Mouse (Mus musculus) CD4-positive, CD25-positive, alpha-beta regulatory T cell, adult 4 months (primary cell): ENCODE results near the gene Pepd. TPM values are rescaled to one million over a fixed set of nuclear protein-coding genes. Genes with fewer than 3 reads are reported as not detected.

ENCODE experiments used
- ATAC-seq: one replicate; pipeline ENCODE4 v1.8.0; 2017
- polyA plus RNA-seq, 2 experiments: library from polyadenylated mRNA; unstranded; fragments of 100-300 nt; shearing (Covaris generic); gene quantifications; one replicate each; pipeline ENCODE4 v1.2.1; 2017

The Pepd gene
- polyA plus RNA-seq, 2 experiments from 2014 or later: 49.8 to 70.8 TPM

- ATAC-seq: no peak
Measured at GRCm38 (mm10) chr7:35058329-35058728, 146.2 kb downstream of the Pepd start.

- ATAC-seq: no peak
Measured at GRCm38 (mm10) chr7:35059467-35059866, 147.3 kb downstream of the Pepd start.

GRCm38 (mm10) chr7:35064286-35065258, 152.4 kb downstream of the Pepd start:
- ATAC-seq: no peak

GRCm38 (mm10) chr7:35065958-35066357, 153.8 kb downstream of the Pepd start:
- ATAC-seq: no peak

GRCm38 (mm10) chr7:35066640-35067212, 154.5 kb downstream of the Pepd start:
- no peak for ATAC-seq

GRCm38 (mm10) chr7:35076645-35077044, 164.5 kb downstream of the Pepd start:
- ATAC-seq: no peak

- no peak for ATAC-seq
Measured at GRCm38 (mm10) chr7:35080843-35081338, 168.7 kb downstream of the Pepd start.

GRCm38 (mm10) chr7:35081406-35082104, 169.4 kb downstream of the Pepd start:
- ATAC-seq: no peak

- no peak for ATAC-seq
Measured at GRCm38 (mm10) chr7:35084565-35085360, 172.6 kb downstream of the Pepd start.

GRCm38 (mm10) chr7:35086271-35086861, 174.2 kb downstream of the Pepd start:
- no peak for ATAC-seq

GRCm38 (mm10) chr7:35090550-35090949, 178.4 kb downstream of the Pepd start:
- ATAC-seq: no peak

Other genes with a start within 250 kb of the Pepd start
- under 1 TPM in 1 of 2 experiments, not detected in 1; 0.15 TPM for gene Chst8, start 99.7 kb upstream of the Pepd start, polyA plus RNA-seq
- 10 to 100 TPM in 1 of 2 experiments, 1 to 10 TPM in 1; 9.4 to 10.9 TPM for gene Cebpg, start 144.2 kb downstream of the Pepd start, polyA plus RNA-seq
- gene Cebpa, start 206.9 kb downstream of the Pepd start, polyA plus RNA-seq: 1 to 10 TPM in 1 of 2 experiments, under 1 TPM in 1; 0.47 to 1.1 TPM